Mouse (Mus musculus): ENCODE data around the gene Gm6309.
A peak's percentile ranks its signal among the peaks of the same experiment; 100 is the strongest.
"Not testable (repeated sequence)": the region's sequence is repeated elsewhere in the genome, so short reads cannot be mapped to it uniquely, and the experiment has no call there.

- TF ChIP-seq CTCF (conservative IDR thresholded peaks at IDR 0.05; ENCODE audit: low read length): peak; percentile 40
- TF ChIP-seq NANOG, POU5F1 (IDR thresholded peaks at IDR 0.05; ENCODE audit: borderline replicate concordance, low read length): not testable (repeated sequence)
Observed at GRCm38 (mm10) chr5:146187441-146187840, 16.9 kb upstream of the Gm6309 start.
